Mouse (Mus musculus) cerebellum, adult 2 months (tissue): ENCODE measurements around the gene Papolb.

ENCODE experiments used
- CTCF ChIP-seq: fragments of 200-500 bp; IDR thresholded peaks from 2 replicates; pipeline ENCODE4 v1.5.1; 2011; ENCODE audit warnings: low read depth, mild to moderate bottlenecking, control low read depth, low read length, moderate library complexity, borderline replicate concordance; ENCODE audit not compliant: insufficient read depth
- POLR2A ChIP-seq: fragments of 200-500 bp; IDR thresholded peaks from 2 replicates; pipeline ENCODE4 v1.6.1; 2011; ENCODE audit warnings: low read length, control low read depth, borderline replicate concordance; ENCODE audit not compliant: insufficient read depth

- no peak for TF ChIP-seq POLR2A
- TF ChIP-seq CTCF, result no peak
These were observed 7.4 kb upstream of the Papolb start for GRCm38 (mm10) chr5:142537286-142537685.
